Mouse (Mus musculus) c-Kit-positive CD71-positive TER-119-positive erythroid progenitor cells, embryonic 14.5 days (primary cell): ENCODE results near the gene Gbf1.

Experiments used
- DNase-seq: peaks from one replicate; pipeline ENCODE4 v3.0.0-alpha.2; 2013; ENCODE audit warnings: low spot score

The Gbf1 gene

GRCm38 (mm10) chr19:46315752-46316610 lies 163.7 kb downstream of the Gbf1 start:
- no peak for DNase-seq

- no peak for DNase-seq
Observed at GRCm38 (mm10) chr19:46316846-46317545, 164.7 kb downstream of the Gbf1 start.

DNA sequence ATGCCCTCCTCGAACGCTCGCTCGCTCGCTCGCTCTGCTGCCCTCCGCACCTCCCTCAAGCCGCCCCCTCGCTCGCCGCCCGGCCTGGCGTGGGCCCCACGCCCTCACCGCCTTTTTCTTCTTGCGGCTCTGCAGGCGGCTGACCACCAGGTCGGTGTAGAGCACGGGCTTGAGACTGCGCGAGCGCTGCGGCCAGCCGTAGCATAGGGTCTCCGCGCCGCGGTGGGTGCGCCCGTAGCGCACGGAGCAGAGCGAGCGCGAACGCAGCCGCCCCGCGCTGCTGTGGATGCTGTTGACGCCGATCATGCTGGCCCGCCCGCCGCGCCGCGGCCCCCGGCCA lies 165.2 kb downstream of the Gbf1 start:
- DNase-seq = no peak

GRCm38 (mm10) chr19:46318031-46318471 lies 165.7 kb downstream of the Gbf1 start:
- DNase-seq = no peak

GRCm38 (mm10) chr19:46318586-46319378 lies 166.5 kb downstream of the Gbf1 start:
- DNase-seq = no peak

DNA sequence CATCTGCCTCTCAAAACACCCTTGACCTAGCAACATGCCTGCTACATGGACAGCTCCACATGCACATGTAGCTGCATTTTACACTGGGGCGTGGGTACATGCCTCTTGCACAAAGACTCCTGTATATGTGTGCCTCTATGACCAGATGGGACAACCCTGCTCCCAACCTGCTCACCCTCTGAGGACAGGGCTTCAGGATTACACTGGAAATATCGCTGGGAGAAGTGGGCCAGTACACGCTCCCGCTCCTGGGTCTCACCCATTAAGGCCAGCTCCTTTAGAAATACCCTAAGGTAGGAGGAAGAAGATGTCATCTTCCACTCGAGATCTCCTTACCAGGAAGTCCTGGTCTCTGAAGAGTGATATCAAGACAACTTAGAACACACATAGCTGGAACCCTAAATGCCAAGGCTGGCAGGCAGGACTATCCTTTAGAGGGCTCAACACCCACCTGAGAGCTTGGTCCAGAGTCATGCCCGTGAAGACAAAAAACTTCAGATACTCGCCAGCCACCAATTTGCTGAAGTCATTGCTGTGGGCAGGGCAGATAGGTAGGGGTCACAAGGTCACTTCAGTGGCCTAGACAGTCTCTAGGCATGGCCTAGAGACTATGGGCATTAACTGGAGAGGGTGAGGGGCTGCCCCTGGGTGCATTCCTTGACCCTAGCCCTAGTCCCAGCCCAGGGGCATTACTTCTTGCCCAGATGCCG lies 167.9 kb downstream of the Gbf1 start:
- DNase-seq = no peak

DNA sequence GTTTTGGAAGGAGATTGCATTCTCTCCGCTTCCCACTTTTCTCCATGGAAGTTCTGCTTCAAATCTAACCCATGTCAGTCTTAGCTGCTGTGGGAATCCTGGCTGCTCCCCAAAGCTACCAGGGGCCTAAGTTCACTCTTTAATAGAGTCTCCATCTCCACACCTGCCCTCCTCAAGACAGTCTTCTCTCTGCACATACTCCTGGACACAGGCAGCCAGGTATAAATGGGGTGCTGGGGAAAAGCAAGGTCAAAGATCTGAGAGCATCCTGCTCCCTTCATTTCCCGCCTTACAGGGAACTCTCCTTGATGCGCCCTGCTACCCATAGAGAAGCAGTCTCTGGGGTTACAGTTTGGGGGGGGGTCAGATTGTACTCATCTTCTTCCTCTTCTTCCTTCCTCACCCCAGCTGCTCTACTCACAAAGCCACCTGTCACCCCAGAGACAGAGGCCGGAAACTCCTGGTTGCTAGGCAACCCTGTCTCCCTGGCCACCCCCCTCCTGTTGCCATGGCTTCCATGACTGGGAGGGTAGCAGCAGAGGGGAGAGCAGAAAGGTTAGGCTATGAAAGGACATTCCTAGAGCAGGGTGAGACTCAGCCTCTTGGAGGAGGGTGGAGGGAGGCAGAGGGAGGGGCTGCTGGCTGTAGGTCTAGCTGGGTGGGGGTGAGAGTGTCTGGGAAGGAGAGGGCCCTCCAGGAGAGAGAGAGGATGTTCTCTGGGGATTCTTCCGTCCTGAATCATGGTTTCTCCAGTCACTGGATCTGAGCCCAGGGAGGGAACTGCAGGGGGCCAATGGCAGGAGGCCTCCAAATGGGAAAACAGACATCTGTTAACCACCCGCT lies 169.0 kb downstream of the Gbf1 start:
- no peak for DNase-seq

DNA sequence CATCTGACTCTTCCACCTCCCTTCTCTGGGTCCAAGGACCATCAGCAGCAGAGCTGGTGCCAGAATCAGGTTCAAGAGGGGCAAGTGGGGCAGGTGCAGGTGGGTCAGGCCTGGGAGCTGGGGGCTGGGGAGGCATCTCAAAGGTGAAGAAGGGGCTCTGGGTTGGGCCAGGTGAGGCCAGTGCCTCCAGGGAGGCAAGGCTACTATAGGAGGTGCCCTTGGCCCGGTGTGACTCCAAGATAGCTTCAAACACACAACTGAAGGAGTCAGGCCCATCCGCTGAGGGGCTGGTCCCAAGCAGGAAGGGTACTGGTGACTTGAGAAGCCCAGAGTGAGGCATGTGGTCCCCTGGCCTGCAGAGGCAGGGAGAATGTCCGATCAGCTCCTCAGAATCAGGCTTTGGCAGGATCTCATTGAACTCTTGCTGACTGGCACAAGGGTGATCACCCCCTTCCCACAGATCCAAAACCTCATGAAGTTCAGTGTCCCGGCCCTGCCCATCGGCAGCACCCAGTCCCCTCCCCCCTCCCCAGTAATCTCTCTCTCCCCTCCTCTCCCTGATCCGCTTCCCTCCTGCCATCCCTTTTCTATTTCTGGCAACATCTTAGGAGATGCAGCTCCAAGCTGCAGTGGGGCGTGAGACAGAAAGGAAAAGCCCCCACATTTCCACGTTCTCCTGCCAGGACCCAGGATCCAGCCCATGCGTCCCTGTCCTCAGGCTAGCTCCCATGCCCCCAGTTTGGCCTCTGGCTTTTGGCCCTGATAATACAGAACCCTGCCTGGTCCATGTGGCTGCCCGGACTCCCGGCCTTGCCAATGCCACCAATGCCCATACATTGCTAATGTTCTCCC lies 170.1 kb downstream of the Gbf1 start:
- DNase-seq = no peak

DNA sequence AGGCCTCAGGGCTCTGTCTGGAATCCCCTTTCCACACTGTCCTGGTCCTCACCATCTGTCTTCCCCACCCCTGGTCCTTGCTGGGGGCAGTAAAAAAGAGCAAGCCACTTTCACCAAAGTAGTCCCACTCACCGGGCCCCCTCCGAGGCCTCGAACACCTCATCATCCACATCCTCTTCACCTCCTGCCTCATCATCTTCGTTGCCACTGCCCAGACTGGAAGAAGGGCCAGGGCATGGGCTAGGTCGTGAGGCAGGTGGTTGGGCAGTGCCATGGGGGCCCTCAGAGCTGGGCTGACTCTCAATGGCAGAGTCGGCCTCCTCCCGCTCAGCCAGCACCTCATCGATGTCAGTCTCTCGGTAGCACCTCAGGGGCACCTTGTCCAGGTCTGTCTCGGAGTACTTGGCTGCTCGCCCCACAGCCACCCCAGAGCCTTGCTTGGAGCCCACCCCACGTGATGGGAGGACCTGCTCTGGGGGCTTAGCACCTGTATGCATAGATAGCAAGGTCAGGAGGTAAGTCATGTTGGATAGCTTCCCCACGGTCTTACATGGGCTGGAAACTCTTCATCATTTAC lies 170.8 kb downstream of the Gbf1 start:
- no peak for DNase-seq

DNA sequence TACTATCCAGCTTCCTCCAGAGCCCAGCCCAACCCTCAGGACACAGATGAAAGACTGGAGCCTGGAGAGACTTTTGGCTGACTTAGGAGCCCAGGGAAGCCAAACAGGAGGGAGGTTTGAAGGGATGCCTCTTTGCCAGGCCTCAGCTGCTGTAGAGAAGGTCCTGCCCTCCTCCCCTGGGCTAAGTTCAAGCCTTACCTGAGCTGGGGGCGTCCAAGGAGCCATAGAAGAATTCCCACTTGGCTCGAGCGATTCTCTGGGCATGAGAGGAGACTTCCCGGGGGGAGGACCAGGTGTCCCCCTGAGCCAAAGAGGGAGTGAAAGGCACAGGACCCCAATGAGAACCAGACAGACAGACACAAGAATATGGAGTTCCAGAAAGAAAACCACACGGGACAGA lies 171.4 kb downstream of the Gbf1 start:
- no peak for DNase-seq

- DNase-seq = no peak
Observed at GRCm38 (mm10) chr19:46324366-46324765, 172.1 kb downstream of the Gbf1 start.

DNA sequence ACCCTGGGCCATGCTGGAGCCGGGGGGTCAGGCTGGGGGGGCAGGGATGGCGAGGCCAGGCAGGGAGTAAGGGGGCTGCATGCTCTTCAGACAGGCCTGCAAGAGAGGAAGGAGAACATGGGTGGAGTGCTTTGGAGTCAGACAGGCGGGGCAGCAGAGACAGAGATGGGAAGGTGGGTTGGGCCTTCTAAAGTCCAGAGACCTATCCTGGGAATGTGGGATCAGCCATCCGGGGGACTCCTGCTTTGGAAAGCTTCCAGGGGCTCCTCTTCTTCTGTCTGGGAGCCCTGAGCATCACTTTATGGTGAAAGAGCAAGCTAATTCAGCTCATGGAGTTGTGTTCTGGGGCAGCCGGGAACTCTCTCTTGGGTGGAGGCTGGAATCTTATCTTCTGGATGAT lies 172.6 kb downstream of the Gbf1 start:
- DNase-seq = no peak

DNA sequence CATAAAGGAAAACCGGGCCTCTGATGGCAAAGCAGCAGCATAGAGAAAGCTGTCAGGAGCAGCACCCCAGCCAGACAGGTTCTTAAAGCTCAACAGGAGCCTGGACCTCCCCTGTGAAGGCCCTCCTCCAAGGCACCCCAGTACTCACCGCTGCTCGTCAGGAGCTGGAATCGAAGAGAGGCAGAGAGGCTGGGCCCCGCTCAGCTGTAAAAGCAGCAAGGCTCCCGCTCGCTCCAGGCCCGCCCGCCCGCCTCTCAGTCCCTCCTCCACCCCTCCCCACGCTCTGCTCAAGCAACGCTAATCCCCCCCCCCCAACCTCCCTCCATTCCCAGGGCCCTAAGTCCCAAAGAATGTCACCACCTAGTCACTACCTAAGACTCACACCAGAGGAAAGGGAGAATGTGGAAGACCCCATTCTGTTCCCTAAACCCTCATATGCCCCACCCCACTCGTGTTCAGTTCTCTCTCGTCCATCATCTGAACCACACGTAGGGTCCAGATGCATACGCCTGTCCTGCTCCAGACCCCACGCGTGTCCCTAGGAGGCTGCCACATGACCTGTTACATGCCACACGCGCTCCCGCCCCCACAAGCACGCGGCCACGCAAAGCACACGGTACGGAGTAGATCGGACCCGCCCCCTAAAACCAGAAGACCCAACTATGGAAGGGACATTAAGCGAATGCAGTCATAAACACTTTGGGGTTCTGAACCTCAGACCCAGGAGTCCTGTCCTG lies 173.9 kb downstream of the Gbf1 start:
- no peak for DNase-seq

DNA sequence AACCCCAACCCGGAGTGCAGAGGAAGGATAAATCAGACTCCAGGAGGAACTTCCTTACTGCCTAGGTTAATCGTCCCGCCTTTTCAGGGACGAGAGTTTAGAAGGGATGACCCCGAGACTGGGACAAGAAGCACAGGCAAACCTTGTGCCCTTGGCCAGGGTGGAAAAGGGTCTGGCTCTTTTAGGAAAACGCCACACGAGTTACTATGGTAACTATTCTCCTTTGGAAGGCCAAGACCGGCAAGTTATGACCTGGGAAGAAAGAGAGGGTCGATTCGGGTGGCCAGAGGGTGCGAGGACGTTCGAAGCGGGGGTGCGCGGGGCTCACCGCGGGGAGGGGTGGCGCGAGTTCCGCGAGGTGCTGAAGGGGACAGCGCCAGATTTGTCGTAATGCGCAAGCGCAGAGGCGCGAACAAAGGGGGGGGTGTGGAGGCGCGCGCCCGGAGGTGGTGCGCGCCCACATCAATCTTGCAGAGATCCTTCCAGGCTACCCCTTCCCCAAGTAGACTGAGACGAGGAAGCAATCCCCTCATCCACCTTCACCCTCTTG lies 174.5 kb downstream of the Gbf1 start, which contains the start of gene Psd:
TSS of gene Psd (minus strand) at position 401 of the 550 bp plus-strand sequence.
- no peak for DNase-seq

DNA sequence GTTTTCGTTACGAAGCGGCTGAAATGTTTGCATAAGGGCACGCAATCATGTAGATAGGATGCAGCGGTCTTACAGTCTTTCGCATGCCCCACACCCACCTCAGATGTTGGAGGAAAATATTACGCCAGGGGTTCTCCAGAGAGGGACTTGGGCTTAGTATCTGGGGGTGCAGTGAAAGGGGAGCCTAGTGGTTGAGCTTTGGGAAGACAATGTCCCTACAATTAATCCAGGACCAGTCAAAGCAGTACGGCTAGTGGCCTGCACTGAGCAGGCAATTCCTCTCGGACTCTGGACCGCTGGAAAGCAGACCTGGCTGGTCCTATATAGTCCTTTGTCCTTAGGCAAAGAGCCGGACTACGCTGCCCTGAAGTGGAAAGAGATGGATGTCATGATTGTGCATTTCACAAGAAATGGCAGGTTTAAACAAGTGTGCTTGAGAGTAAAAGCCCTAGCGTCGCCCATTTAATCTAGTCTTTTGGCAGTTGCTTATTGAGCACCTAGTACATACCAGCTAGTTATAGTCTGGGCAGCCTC lies 175.3 kb downstream of the Gbf1 start:
- DNase-seq = no peak

DNA sequence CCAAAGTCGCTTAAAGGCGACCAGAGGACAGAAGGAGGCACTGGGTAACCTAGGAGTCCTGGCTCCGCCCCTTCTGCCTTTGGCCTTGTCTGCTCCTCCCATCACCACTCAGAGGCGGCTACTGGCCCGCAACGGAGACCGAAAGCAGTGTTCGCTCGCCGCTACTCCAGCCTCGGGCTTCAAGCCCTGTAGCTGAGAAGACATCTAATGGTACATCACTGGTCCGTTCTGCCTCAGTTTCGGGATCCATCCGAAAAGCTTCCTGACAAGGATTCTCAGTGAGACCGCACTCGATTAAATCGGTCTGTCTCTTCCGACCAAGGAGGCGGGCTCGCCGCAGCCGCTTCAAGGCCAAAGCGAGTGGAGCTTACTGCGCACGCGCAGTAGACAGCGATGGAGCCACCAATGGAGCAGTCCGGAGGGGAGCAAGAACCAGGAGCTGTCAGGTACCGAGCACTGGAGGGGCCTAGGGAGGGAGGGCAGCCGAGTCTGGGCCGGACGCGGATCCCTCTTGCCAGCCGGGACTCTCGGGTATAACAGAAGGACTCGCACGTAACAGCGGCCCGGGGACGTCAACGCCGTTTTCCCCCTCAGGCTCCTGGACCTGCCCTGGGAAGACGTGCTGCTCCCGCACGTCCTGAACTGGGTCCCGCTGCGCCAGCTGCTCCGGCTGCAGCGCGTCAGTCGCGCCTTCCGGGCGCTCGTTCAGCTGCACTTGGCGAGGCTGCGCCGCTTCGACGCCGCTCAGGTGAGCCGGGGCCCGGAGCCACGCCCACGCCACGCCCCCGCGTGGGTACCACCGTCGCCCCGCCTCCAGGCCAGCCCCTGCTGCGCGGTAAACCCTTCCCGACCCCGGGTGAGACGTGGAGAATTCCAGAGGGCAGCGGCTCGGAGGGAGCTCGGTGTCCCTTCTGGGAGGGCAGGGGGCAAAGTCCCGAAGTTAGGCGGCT lies 176.0 kb downstream of the Gbf1 start, which contains the start of gene Fbxl15:
TSS of gene Fbxl15 (plus strand) at position 104 of the 950 bp plus-strand sequence.
- peak; percentile 96 for DNase-seq

DNA sequence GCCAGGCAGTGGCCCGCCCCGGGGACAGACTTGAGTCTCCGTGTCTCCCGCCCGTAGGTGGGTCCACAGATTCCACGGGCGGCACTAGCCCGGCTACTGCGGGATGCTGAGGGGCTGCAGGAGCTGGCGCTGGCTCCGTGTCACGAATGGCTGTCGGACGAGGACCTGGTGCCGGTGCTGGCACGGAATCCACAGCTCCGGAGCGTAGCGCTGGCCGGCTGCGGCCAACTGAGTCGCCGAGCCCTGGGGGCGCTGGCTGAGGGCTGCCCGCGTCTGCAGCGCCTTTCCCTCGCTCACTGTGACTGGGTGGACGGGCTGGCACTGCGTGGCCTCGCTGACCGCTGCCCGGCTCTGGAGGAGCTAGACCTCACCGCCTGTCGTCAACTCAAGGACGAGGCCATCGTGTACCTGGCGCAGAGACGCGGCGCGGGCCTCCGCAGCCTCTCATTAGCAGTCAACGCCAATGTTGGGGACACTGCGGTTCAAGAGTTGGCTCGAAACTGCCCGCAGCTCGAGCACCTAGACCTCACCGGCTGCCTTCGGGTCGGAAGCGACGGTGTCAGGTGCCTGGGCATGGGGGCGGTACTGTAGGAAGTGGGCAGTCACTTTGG lies 176.8 kb downstream of the Gbf1 start:
- no peak for DNase-seq
